Mouse (Mus musculus): ENCODE measurements around the gene Gcn1l1.

- TF ChIP-seq POLR2A (IDR thresholded peaks at IDR 0.05; ENCODE audit: insufficient read depth, low read depth, low read length) (no peak), CTCF (IDR thresholded peaks at IDR 0.05; ENCODE audit: insufficient read depth, low read depth, low read length) (no peak)
Measured at GRCm38 (mm10) chr5:115531671-115532270, 33.3 kb upstream of the Gcn1l1 start.

All from olfactory bulb, adult 2 months (tissue).